15 mouse cellular contexts compared by ENCODE assay signal in genomic region chr6:114936941-114937313, GRCm38 (mm10).
"Had no signal": no experiment of that assay in that cellular context is flagged by ENCODE, and none has a peak within 500 bp of the region (broad histone marks: within the 10 kb centered on the region; RNA-seq: fewer than 3 reads in every experiment).

No protein-coding gene starts in this region.

- H3K4me2 ChIP-seq: liver, embryonic 13.5 days; midbrain, embryonic 11.5 days; neural tube, embryonic 13.5 days; stomach, embryonic 15.5 days had no signal

- H3K4me3 ChIP-seq: liver, embryonic 13.5 days; neural tube, embryonic 13.5 days; stomach, embryonic 15.5 days had no signal

- ATAC-seq: intestine, embryonic 16.5 days had no signal

- H3K9ac ChIP-seq: liver, embryonic 13.5 days; neural tube, embryonic 13.5 days; stomach, embryonic 15.5 days had no signal

- H3K4me1 ChIP-seq: liver, embryonic 13.5 days had no signal

- H3K27me3 ChIP-seq: liver, embryonic 13.5 days; neural tube, embryonic 13.5 days; stomach, embryonic 15.5 days had no signal

- DNase-seq: kidney, adult 18-20 months; kidney, adult 9 months; kidney, postnatal 14 days; kidney, postnatal 4 days; left cerebral cortex, postnatal 4 days; liver, embryonic 13.5 days; lung, adult 2 months; lung, postnatal 14 days; lung, postnatal 4 days; midbrain, embryonic 14.5 days; thymus, postnatal 25 days had no signal

- H3K36me3 ChIP-seq: liver, embryonic 13.5 days; neural tube, embryonic 13.5 days; stomach, embryonic 15.5 days had no signal

- H3K9me3 ChIP-seq: liver, embryonic 13.5 days; neural tube, embryonic 13.5 days; stomach, embryonic 15.5 days had no signal

- H3K27ac ChIP-seq: liver, embryonic 13.5 days; neural tube, embryonic 13.5 days; stomach, embryonic 15.5 days had no signal
